Mouse (Mus musculus): ENCODE measurements around the gene Gja5.
"Not testable (repeated sequence)": the region's sequence is repeated elsewhere in the genome, so short reads cannot be mapped to it uniquely, and the experiment has no call there.

DNA sequence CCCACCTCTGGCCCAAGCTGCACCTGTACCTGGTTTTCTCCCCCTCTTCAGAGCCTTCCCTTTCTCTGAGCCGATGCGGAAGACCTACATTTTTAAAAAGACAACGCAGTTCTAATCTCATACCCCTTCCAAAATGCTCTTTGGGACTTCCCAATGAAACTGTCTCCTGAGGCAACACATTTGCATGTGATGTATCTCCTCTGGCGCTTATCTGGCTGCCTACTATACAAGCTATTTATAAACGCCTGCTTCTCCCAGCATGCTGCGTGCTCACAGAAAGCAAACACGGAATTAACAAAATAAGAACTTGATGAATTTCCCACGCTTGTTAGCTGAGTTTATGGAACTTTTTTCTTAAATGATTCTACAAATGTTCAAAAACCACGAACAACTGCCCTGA, 167.4 kb downstream of the Gja5 start:
- not testable (repeated sequence) for TF ChIP-seq CTCF, POLR2A (IDR thresholded peaks at IDR 0.05; ENCODE audit: extremely low read depth, insufficient read depth, low read length)
